Mouse (Mus musculus) urinary bladder, postnatal 4 days (tissue): ENCODE data around the gene Gm20388.

Source experiments
- DNase-seq, 2 experiments: peaks; one replicate each; pipeline ENCODE4 v3.0.0; 2021 to 2022; ENCODE audit warnings: low spot score in 2 of 2

The Gm20388 gene

DNA sequence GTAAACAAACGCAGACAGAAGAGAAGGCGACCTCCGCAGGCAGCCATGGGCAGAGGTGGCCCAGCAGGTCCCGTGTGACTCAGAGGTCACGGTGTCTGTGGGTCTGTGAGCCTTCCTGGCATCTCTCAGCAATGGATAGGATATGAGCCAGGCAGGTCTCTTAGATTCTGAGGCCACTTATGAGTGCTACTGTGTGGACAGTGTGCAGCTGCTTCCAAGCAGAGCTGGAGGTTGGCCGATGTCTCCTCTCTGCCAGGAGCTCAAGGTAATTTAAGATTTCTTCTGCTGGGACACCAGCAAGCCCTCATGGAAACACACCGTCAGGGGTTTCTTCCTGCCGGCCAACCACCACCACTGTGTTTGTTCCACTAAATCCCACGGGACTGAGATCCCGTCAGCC, 4397.1 kb downstream of the Gm20388 start:
- DNase-seq = no peak

DNA sequence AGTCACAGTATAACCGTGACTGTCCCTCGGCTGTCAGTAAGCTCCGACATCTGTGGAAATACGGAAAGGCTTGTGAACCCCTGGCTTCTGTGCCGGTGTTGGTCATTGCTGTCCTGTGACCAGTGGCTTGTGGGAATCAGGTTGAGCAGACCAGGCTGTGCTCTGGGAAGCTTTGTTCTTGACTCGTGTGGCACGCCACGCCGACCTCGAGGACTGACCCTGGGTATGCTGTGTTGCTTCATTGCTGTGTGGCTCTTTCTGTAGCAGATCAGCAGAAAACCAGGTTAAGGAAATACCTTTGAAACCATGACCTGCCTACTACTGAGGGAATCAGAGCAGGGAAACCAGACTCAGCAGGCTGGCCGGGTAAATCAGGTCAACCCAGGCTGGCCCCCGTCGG, 4399.9 kb downstream of the Gm20388 start:
- DNase-seq = no peak

DNA sequence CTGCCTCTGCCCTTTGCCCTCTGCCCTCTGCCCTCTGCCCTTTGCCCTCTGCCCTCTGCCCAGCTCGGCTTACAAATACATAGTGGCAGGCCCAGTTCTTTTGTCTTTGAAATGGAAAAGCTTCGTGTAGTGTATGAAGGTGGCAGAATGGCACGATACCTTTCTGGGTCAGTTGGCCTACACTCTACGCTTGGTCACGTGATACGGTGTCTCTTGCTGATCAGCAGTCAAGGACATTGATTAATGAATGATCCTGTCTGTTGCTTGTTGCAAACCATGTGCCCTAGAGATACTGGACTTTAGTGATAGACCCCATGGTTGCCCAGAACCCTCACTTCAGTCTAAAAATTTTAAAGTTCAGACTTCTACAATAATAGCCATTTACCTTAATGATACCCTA, 4400.5 kb downstream of the Gm20388 start:
- no peak for DNase-seq

DNA sequence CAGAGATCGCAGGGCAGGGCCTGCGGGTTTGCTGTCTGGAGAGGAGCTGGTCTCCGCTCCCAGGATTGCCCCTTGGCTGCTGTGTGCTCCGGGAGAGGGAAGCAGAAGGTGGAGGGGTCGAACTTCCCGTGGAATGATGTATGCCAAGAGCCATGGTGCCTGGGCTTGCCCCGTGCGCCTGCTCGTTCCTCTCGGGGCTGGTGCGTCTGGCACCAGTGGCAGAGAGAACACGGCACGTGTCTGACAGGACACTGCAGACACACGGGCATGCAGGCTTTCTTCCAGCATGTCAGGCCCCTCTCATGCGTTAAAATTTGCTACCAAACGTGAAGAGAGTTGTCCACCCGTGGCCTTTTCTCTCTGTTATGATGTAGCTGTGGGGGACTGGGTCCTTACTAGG, 4401.1 kb downstream of the Gm20388 start:
- DNase-seq = no peak

DNA sequence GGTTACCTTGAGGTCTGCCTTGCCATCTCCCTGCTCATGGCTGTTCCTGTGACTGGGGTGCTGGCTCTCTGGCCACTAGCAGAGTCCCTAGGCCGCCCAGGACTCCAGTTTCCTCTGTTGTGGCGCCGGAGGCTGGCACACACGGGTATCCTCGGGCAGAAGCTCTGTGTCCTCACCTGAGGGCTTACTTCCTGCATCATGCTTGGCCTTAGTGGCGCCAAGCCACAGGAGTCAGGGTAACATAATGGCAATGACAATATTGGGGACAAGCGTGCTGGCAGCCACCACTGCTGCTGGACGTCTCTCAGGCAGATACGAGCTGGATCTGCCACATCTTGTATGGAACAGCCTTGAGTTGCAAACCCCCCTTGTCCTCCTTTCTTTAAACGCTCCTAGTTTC, 4401.6 kb downstream of the Gm20388 start:
- no peak for DNase-seq

DNA sequence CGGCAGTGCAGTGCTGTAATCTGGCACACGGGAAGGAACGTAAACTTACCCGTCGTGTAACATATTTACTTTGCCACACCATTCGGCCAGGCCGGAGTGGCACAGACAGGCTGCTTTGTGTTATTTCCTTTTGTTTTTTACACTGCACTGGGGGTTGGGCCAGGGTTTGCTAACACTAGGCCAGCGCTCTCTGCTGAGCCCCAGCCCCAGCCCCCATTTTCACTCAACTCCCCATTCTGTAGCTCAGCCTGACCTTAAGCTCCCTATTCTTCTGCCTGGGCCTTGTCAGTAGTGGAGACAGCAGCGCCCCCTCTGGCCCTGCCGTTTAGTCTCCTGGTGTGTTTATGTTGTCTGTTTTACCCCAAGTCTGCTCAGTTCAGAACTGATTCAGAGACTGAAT, 4404.2 kb downstream of the Gm20388 start:
- no peak for DNase-seq

DNA sequence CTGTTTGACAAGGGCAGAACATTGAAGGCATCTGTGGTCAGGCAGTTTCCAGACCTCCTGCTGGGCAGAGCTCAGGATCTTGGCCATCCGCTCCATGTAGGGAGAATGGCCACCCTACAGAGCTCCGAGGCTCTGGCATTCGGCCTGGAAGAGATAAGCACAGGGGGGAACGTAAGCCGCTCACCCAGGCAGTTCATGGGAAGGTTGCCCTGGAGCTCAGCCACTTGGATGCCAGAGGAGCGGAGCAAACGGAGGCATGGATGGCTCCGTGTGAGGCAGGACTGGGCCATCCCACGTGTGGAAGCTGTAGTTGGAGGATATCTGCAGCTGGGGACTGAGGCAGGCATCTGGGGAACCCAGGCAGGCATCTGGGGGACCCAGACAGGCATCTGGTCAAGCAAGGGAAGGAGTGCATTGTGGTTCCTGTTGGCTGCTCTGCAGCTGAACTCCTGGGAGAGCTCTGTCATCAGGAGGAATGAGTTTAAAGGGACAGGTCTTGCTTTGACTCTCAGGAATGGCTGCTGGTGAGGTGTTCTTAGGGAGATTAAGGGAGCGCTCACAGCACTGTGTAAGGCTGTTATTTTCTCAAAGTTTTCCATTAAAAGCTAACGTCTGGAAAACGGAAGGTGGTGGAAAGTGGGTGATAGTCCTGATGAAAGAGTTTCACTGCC, 4406.0 kb downstream of the Gm20388 start:
- peak in 1 of 2 experiments; percentile 57 for DNase-seq

DNA sequence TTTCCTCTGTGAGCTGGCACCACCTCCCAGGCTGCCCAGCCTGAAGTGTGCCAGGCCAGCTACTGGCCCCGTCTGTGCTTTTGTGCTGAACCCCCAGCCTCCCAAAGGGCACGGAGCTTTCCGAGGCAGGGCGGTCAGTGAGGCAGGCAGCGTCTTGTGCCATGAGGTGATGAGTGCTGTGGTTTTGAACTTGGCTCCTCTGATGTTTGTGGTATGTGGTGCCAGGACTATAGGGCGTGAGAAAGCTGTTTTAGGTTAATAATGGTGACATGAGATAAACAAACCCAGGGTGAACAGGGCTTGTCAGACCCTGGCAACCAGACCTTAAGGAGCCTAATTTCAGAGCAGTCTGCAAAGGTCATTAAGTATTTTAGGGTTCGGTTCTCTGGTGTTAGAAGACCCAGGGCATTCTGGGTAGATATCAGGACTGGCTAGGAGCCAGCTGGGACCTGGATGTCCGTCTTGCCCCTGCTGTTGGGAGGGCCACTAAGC, 4406.6 kb downstream of the Gm20388 start:
- no peak for DNase-seq

DNA sequence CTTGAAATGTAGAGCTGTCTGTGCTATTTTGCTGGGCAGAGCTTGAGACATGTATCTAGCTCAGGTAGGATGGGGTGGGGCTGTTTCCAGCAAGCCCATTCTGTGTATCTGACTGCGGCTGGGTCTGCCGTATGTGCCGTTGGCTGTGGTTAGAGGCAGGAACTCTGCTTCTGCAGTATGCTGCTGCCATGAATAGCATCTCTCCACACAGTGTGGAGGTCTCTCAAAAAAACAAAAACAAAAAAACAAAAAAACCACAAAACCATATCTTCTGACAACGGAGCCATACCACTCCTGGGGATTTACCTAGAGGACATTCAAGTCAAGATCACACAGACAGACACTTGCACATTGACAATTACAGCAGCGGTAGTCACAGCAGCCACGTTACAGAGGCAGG, 4407.2 kb downstream of the Gm20388 start:
- no peak for DNase-seq

DNA sequence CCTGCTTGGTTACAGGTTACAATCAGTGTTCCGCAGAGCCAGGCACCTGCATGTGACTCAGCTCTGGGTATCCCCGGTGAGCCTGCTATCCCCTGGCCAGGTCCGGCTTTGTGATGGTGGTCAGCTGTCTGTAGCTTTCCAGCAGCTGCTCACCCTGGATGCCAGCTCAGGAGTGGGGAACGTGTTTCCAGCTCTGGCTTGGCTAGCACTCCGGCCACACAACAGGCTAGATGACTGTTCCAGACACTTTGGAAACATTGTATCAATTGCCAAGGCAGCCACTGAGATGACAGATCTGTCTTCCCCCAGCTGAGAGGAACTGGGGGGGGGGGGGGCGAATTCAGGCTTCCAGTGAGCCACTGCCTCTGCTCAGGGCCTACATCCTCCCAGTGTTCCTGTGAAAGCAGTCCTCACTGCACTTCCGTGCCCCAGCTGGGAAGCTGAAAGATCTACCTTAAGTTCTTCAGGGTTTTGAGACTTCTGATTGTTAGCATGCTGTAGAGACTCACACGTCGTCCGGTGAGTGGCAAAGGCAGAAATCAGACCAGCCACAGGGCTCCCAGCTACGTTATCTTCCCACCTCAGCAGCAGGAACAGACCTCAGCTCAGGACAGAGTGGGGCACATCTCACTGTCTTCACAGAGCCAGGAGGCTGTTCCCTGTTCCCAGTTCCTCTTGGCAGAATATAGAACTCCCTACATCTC, 4408.1 kb downstream of the Gm20388 start:
- DNase-seq = no peak

DNA sequence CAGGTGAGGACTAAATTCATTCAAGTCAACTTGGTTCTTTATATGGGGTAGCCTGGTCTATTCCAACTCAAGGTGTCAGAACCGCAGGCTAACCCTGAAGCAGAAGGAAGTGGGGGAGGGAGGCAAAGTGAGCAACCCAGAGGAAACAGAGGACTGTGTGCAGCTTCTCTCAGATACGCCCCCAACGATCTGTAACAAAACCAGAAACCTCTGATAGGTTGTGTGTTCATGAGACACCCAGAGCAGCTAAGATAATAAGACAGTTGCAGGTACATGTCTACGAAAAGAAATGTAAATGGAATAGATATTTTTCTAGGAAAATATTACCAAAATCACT, 4408.6 kb downstream of the Gm20388 start:
- DNase-seq = no peak

DNA sequence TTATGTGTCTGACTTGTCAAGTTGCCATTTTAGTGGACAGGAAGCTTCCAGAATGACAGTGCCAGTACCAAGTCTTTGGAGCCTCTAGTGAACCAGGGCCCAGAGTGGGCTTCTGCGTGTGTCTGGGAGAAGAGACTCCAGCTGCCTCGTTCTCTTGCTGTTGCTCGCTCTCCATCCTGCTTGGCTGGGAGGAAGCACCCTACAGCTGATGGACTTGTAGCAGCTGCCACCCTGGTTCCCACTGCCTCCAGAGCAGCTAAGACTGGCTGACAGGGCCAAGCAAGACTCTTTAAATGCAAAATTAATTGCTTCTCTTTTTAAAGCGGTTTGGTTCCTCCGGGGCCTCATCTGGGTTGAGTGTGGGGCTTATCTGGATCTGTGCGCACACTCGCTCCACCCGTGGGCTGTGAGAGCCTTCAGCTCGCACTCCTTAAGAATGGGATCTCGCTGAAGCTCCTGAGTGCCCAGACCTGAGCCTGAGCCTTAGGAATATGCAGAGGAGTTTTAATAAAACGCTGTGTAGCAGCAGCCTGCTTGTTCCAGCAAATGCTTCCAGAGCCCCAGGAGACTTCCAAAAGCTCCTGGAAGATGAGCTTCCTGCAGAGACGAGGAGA, 4410.7 kb downstream of the Gm20388 start:
- no peak for DNase-seq

DNA sequence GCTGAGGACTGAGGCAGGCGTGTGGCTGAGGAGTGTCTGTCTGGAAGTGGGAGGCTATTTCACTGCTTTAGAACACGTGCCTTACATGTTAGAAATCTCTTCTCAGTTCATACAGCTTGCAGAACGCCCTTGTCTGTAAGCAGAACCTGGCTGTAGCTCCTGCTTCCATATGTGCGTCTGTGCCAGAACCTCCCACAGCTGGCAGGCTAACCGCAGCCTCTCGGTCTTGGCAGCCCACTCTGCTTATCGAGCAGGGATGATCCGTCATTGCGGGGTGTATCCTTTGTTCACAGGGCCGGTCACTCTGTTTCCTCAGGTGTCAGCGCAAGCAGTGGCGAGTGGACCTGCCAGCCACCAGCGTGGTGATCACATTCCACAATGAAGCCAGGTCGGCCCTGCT, 4412.7 kb downstream of the Gm20388 start:
- DNase-seq = peak in 1 of 2 experiments; percentile 32

DNA sequence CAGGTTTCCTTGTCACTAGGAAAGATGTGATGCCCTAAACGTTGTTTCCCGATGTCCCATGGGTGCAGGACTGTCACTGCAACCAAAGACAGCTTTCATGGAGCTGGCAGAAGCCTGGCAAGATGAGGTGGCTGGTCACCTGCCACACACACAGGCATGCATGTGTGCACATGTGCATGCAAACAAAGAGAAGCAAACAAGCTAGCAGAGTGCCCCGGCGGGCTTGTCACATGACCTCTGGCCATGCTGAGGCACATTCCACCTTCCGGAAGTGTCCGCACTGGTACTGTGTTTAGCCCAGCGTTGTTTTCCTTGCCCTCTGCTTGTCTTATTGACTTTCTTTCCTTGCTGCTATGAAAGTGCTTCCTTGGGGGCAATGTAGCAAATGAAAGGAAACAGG, 4417.6 kb downstream of the Gm20388 start:
- DNase-seq = no peak

DNA sequence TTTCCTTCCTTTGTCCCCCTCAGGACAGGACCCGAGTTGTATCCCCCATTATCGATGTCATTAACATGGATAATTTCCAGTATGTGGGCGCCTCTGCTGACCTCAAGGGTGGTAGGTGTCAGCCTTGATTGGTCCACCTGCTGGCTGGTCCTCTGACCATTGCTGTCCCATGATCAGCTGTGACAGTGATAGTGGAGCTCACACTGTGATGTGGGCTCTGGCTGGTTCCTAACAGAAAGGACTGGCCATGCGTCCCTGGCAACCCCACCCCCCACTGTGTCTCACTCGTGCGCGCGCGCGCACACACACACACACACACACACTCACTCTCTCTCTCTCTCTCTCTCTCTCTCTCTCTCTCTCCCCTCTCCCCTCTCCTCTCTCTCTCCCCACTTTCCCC, 4419.0 kb downstream of the Gm20388 start:
- DNase-seq = no peak

DNA sequence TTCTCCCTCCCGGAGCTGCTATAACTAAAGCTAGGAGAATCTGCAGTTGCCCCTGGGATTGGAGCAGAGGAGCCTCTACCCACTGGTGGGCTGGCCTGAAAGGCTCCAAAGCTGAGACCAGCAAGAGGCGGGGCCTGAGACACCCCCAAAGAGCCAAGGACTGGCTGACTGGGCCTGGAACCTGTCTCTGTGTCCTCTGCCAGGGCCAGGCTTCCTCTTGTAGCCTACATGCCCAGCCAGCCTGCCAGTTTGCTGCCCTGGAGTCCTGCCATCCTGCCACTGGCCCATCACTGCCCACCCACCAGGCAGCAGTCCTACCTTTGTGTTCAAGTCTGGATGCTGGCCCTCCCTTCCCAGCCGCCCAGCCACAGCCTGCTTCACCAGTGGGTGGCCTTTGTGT, 4419.8 kb downstream of the Gm20388 start:
- DNase-seq = no peak

DNA sequence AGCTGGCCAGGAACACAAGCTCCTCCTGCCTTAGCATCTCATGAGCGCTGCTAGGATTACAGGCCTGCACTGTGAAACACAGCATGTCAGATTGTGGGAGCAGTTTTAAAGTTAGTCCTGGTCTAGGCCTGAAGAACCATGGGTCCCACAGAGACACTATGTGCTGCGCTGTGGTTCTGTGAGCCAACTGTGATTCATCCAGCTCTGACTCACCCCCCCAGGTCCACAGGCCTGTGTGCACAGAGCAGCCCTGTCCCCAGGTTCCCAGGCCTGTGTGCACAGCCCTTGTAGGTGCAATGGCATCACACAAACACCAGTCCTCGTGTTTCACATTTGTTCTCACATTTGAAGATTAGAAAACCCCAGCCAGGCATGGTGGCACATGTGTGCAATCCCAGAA, 4420.5 kb downstream of the Gm20388 start:
- no peak for DNase-seq

DNA sequence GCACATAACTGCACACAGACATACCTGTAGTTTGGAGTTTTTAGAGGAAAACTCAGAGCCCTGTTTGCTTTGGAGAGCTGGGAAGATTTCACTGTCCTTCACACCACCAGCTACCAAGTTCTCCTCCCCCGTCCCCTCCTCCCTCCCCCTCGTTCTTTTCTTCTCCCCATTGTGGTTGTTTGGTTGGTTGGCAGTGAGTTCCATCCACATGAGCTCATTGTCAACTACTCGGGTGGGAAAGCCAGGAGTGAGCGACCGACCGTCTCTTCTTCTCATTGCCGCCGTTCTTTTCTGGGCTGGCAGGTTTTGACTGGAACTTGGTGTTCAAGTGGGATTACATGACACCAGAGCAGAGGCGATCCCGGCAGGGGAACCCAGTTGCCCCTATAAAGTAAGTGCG, 4421.1 kb downstream of the Gm20388 start:
- DNase-seq = no peak

DNA sequence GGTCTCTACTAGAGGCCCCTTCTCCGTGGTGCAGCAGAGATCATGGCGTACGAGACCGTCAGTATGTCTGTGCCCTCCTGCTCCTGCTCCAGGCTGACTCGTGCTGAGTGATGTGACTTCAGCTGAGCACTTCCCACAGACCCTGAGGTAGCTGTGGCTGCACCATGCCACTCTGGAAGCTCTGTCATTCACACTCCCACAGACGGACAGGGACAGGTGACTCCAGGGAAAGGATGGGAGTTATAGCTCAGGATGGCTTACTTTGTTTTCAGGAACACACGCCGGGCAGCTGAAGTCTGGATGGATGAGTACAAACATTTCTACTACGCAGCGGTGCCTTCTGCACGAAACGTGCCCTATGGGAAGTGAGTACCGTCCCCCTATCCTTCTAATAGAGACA, 4425.7 kb downstream of the Gm20388 start:
- no peak for DNase-seq

DNA sequence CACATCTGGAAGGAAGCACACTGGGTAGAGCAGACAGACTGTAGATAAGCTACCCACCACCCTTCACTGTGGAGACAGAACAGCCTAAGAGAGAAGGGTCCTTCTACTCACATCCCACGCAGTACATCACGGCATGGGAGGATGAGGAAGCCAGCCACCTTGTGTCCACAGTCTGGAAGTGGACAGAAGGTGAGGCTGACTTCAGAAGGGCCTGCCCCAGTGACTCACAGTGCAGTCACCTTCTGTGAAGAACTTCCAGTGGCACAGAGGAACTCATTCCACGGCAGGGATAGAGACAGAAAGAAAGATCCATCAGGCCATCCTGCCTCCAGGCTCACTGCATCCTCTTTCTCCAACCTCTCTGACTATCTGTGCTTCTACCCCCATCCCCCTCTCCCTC, 4429.1 kb downstream of the Gm20388 start:
- DNase-seq = no peak

DNA sequence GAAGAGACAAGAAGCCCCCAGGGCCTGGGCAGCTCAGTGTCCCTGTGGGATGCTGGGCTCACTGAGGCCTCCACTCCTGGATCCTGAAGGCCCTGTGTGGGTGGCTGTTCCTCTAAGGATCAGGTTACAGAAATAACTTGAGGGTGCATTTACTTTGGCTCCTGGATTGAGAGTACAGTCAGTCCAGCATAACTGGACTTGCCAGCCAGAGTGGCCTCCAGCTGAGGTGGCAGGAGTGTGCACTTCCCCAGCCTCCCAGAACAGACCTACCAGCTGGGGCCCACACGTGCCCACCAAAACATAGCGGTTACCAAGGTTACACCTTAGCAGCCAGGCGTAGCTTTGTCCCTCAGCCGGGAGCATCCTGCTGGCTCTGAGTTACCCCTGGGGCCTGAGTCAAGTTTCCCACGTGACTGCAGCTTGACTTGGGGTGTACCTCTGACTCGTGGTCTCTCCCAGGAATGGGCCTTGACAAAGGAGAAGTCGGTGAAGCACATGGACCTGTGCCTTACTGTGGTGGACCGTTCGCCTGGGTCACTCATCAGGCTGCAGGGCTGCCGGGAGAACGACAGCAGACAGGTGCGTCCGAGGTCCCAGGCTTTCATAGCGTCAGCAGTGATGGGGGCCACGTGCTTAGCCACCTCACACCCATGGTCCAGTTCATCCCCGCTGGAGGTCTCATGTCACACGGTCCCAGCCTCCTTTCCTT, 4429.9 kb downstream of the Gm20388 start:
- DNase-seq = no peak

DNA sequence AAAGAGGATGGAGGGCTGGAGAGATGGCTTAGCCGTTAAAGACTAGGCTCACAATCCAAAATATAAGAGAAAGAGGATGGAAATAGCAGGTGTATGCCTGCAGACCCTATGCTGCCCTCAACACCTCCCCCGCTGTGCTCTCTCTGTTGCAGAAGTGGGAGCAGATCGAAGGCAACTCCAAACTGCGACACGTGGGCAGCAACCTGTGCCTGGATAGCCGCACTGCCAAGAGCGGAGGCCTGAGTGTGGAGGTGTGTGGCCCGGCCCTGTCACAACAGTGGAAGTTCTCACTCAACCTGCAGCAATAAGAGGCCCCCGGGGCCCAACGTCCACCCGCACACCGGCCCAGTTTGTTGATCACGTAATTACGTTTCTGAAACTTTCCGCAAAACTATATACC, 4432.5 kb downstream of the Gm20388 start:
- no peak for DNase-seq

DNA sequence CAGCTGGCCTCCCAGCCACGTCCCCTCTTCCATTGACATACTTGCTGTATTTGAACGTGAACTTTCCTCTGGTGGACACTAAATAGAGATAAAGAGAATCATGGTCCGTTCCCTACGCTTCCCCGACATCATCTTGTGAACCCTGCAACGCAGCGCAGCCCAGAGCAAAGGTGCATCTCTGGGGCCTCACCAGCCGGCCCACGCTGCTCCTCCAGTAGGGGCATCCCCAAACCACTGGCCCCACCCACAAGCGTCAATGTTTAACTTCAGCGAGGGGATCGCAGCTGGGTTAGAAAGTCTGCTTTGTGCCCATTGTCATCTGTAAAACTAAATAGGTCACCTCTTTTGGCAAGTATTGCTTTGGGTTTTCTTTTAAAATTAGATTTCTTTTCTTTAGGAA, 4433.4 kb downstream of the Gm20388 start:
- DNase-seq = no peak
